Mouse (Mus musculus): ENCODE data around the gene Serhl. TPM values are rescaled to one million over a fixed set of nuclear protein-coding genes. Genes with fewer than 3 reads are reported as not detected.

Gene Serhl
- polyA plus RNA-seq, 1 experiment from 2014 or later = 60.9 TPM

DNA sequence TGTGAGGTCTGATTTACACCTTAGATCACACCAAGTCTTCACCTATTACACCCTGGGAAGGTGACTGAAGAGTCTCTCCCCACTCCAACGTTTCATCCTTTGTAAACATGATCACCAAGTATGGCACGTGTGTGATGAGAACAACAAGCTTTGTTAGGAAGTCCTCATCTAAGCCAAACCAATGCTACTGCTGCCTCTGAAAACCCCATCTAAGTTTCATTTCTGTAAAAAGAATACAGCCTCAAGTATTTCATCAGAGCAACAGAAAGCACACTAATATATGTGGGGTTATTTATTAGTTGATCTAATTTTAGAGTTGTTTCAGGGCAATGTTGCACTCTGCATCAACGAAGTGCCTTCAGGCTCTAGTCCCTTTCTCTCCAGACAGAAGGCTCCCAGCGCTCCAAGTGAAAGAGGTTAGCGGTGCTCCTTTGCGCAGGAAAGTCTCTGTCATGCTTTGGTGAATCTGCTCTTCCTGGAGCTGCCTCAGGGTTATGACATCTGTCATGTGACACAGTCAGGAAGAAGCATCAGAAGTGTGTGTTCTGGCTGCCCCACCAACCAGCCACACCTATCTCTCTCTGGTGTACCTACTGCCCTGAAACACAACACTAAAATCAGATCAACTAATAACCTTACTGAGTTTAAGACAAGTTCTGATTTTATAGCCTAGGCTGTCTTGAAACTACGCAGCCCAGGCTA is 40.4 kb downstream of the Serhl start:
- no peaks in the 10 kb centered on the region for H3K9me3 ChIP-seq
- no peaks in the 10 kb centered on the region for H3K4me1 ChIP-seq
- no peak overlapping the region for H3K9ac ChIP-seq
- no peak overlapping the region for H3K27ac ChIP-seq
- no peak overlapping the region for H3K4me2 ChIP-seq
- H3K36me3 ChIP-seq = peaks cover 96% of the 10 kb centered on the region
- no peak overlapping the region for H3K4me3 ChIP-seq
- H3K27me3 ChIP-seq = no peaks in the 10 kb centered on the region
- WGBS = 91% methylated on average over 7 of the region's 7 CpGs
- no peak for ATAC-seq (ENCODE audit: insufficient number of reproducible peaks, insufficient read depth, low FRiP score, low TSS enrichment, low read depth)

DNA sequence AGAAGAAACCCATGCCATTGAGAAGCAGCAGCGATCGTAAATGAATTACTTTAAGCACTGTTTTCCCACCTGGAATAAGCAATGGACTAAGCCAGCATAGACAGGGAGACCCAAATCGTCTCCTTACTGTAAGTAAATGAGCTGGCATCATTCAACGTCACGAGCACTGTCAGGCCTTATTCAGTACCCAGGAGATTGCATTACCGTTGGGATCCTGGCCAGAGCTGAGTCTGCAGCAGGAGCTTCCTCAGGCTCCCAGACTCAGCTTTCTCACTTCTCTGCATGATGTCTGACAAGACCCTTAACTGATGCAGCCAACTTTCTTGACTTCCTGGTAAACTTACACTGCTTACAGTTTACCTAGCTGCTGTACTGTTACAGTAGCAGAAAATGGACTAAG is 45.4 kb downstream of the Serhl start:
- Histone ChIP-seq H3K36me3 (peaks cover 94% of the 10 kb centered on the region), H3K9ac (no peak overlapping the region), H3K4me3 (no peak overlapping the region), H3K4me2 (no peak overlapping the region), H3K9me3 (no peaks in the 10 kb centered on the region), H3K27ac (no peak overlapping the region), H3K27me3 (no peaks in the 10 kb centered on the region), H3K4me1 (no peaks in the 10 kb centered on the region)
- no peak for ATAC-seq (ENCODE audit: insufficient number of reproducible peaks, insufficient read depth, low FRiP score, low TSS enrichment, low read depth)
- 90% methylated on average over 6 of the region's 6 CpGs for WGBS

DNA sequence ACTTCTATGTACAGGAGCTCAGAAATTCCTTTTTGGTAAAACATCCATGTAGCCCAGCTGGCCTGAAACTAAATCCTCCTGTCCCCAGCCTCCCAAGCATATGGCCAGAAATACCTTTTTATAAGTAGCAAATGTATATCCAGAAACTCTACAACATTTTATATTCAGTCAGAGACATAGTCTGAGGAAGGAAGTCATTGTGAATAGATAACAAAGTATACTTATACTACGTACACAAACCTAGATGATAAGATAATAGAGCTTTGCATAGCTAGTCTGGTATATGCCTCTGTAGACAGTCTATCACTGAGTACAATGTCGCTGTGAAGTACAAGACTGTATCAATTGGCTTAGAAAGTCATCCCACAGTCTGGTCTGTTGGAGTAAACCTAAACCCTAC is 46.3 kb downstream of the Serhl start:
- Histone ChIP-seq H3K27me3 (no peaks in the 10 kb centered on the region), H3K4me3 (no peak overlapping the region), H3K27ac (no peak overlapping the region), H3K9me3 (no peaks in the 10 kb centered on the region), H3K4me2 (no peak overlapping the region), H3K9ac (no peak overlapping the region), H3K4me1 (peaks cover 3% of the 10 kb centered on the region), H3K36me3 (peaks cover 85% of the 10 kb centered on the region)
- ATAC-seq (ENCODE audit: insufficient number of reproducible peaks, insufficient read depth, low FRiP score, low TSS enrichment, low read depth) = no peak
- 91% methylated on average over 2 of the region's 2 CpGs for WGBS

DNA sequence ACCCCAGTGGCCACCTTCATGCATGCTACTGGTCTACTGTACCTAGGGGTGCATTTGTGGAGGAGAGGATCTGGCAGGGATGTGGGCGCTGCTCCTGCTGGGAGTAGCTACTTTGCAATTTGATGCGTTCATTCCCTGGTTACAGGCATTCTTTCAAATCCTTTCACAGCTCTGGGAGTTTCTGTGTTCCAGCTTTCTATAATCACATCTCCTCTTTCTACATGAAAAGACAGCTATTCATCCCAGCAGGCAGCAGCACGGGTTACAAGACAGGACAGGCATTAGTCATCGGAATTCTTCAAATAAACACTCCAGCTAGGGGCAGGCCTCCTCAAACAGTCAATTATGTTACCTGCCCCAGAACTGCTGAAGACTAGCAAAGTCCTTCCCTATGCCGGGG is 53.6 kb downstream of the Serhl start:
- H3K27me3 ChIP-seq = no peaks in the 10 kb centered on the region
- H3K4me2 ChIP-seq = no peak overlapping the region
- 55% methylated on average over 5 of the region's 5 CpGs for WGBS
- H3K36me3 ChIP-seq = peaks cover 57% of the 10 kb centered on the region
- no peak overlapping the region for H3K4me3 ChIP-seq
- peaks cover 34% of the 10 kb centered on the region for H3K4me1 ChIP-seq
- no peak overlapping the region for H3K9ac ChIP-seq
- peak overlapping the region; percentile 68; the same call in 1 of the 2 replicates for H3K27ac ChIP-seq
- ATAC-seq (ENCODE audit: insufficient number of reproducible peaks, insufficient read depth, low FRiP score, low TSS enrichment, low read depth) = no peak
- no peaks in the 10 kb centered on the region for H3K9me3 ChIP-seq

DNA sequence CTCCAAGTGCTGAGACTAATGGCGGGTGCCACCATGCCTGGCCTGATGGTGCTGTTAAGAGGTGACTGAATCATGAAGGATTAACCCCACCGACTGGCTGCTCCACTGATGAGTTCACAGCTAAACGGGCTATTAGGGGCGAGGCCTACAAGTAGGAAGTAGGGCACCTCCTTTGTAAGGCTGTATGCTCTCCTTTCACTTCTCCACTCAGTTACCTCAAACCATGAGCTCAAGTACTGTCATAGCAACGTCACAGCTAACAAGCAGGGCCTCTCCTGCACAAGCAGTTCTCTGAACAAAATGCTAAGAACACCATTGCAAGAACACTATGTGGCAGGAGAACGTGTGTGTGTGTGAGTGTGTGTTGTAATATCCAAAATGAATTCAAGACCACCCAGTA is 56.2 kb downstream of the Serhl start:
- H3K9me3 ChIP-seq = no peaks in the 10 kb centered on the region
- no peak for ATAC-seq (ENCODE audit: insufficient number of reproducible peaks, insufficient read depth, low FRiP score, low TSS enrichment, low read depth)
- no peak overlapping the region for H3K4me2 ChIP-seq

DNA sequence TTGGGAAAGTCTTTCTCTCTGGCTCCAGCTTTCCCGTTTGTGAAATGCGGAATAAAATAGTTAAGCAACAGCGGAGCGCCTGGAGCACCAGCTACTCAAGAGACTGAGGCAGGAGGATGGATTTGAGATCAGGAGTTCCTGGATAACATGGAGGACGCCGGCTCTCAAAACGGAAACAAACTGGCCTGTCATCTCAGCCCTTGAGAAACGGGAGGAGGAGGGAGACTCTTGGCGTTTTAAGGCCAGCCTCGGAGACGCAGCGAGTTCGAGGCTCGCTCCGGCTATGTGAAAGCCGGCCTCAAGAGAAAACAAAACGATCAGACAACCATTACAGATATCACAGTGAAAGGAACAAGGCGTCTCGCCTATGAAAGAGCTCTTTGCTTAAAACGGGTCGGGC is 59.1 kb downstream of the Serhl start:
- peak overlapping the region; percentile 99 for H3K27ac ChIP-seq
- peak overlapping the region; percentile 91 for H3K4me3 ChIP-seq
- H3K36me3 ChIP-seq = peaks cover 38% of the 10 kb centered on the region
- peaks cover 14% of the 10 kb centered on the region for H3K4me1 ChIP-seq
- peak overlapping the region; percentile 80 for H3K4me2 ChIP-seq
- H3K9ac ChIP-seq = peak overlapping the region; percentile 99
- no peak for ATAC-seq (ENCODE audit: insufficient number of reproducible peaks, insufficient read depth, low FRiP score, low TSS enrichment, low read depth)
- H3K27me3 ChIP-seq = no peaks in the 10 kb centered on the region
- no peaks in the 10 kb centered on the region for H3K9me3 ChIP-seq
- WGBS = 2% methylated on average over 21 of the region's 21 CpGs

More for the DNA sequence above, 56.2 kb downstream of the Serhl start:
- Histone ChIP-seq H3K4me3 (no peak overlapping the region), H3K4me1 (peaks cover 36% of the 10 kb centered on the region), H3K27me3 (no peaks in the 10 kb centered on the region), H3K36me3 (peaks cover 44% of the 10 kb centered on the region), H3K9ac (no peak overlapping the region), H3K27ac (no peak overlapping the region)
- 90% methylated on average over 6 of the region's 6 CpGs for WGBS

DNA sequence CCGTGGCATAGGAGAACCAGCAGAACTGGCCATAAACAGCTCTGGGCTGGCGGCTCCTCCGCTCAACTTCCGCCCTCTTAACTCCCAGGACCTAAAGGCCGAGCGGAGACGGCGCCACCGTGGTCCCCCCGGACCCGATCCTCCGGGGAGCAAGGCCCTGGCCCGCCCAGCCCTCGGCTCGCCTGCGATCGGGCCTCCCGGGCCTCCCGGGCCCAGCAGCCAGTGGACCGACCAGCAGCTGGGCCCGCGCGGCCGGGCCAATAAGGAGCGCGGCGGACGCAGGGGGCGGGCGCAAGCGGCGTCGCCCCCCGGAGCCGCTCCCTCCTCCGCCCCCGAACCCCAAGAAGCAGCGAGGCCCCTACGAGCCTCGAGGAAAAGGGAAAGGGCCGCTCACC is 59.5 kb downstream of the Serhl start:
- Histone ChIP-seq H3K4me3 (peak overlapping the region; percentile 91), H3K9ac (peak overlapping the region; percentile 99), H3K36me3 (peaks cover 42% of the 10 kb centered on the region), H3K27ac (peak overlapping the region; percentile 99), H3K9me3 (no peaks in the 10 kb centered on the region), H3K4me1 (peaks cover 12% of the 10 kb centered on the region), H3K4me2 (peak overlapping the region; percentile 80), H3K27me3 (no peaks in the 10 kb centered on the region)
- WGBS = under 1% methylated on average over 41 of the region's 41 CpGs
- peak; percentile 80 for ATAC-seq (ENCODE audit: insufficient number of reproducible peaks, insufficient read depth, low FRiP score, low TSS enrichment, low read depth)

DNA sequence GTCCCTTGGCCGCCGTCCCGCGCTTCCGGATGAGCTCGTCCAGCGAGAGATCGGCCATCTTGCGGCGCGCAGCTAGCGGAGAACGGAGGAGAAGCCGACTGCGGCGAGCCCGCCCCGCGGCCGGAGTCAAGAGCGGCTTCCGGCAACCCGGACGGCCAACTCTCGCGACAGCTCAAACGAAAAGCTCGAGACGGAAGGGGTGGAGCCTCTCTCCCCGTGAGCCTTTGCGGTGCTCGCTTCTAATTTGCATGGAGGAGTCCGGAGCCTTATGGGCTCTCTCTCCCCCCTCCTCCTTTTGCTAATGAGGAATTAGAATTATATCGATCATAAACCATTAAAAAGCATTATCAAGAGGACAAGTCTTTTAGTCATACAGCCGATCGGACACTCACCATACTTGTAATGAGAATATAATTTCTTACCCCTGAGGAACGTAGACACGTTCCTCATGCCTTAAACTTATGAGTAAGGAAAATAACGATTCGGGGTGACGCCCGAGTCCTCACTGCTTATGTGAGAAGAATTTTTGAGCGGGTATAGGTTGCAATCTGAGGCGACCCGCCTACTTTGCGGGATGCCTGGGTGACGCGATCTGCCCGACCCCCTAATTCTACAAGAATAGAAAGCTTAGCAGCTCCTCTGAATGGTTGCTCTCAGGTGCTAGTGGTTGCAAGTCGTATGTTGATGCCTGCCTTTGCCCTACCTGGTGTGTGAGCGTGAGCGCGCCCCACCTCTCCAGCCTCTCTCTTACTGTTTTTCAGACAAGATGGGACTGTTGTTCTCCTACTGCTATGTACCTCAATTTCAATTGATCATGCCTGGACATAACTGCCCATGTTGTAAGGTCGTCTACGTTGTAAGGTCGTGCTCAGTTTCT is 60.1 kb downstream of the Serhl start, which contains the start of gene Poldip3:
Poldip3 (minus strand) TSS at position 189 of the 877 bp plus-strand sequence.
- peak within 1 kb of the TSS; percentile 99 for H3K9ac ChIP-seq
- WGBS = under 1% methylated on average over 56 of the region's 56 CpGs
- H3K4me3 ChIP-seq = peak within 1 kb of the TSS; percentile 91
- no peaks in the 10 kb centered on the region for H3K27me3 ChIP-seq
- H3K4me2 ChIP-seq = peak within 1 kb of the TSS; percentile 80
- peak within 1 kb of the TSS; percentile 99 for H3K27ac ChIP-seq
- peak; percentile 85 for ATAC-seq (ENCODE audit: insufficient number of reproducible peaks, insufficient read depth, low FRiP score, low TSS enrichment, low read depth)
- peaks cover 41% of the 10 kb centered on the region for H3K36me3 ChIP-seq
- H3K9me3 ChIP-seq = no peaks in the 10 kb centered on the region
- peaks cover 12% of the 10 kb centered on the region for H3K4me1 ChIP-seq

DNA sequence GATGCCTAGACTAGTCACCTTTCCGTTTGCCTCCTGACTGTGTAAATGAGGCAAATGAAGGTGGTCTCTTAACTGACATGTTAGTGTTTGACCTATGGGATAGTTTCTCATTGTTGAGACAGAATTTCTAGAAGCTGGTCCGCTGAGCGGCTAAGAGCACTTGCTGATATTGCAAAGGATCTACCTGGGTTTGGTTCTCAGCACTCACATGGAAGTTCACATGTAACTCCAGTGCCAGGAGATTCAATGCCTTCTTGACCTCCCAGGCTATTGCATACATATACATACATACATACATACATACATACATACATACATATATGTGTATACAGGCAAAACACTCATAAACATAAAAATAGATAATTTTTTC is 60.8 kb downstream of the Serhl start:
- Histone ChIP-seq H3K4me2 (peak overlapping the region; percentile 45), H3K36me3 (peaks cover 36% of the 10 kb centered on the region), H3K27ac (peak overlapping the region; percentile 99), H3K9me3 (no peaks in the 10 kb centered on the region), H3K4me3 (peak overlapping the region; percentile 91), H3K4me1 (peaks cover 12% of the 10 kb centered on the region), H3K9ac (peak overlapping the region; percentile 99; the same call in 1 of the 2 replicates), H3K27me3 (no peaks in the 10 kb centered on the region)
- WGBS = 26% methylated on average over 3 of the region's 3 CpGs
- ATAC-seq (ENCODE audit: insufficient number of reproducible peaks, insufficient read depth, low FRiP score, low TSS enrichment, low read depth) = no peak

DNA sequence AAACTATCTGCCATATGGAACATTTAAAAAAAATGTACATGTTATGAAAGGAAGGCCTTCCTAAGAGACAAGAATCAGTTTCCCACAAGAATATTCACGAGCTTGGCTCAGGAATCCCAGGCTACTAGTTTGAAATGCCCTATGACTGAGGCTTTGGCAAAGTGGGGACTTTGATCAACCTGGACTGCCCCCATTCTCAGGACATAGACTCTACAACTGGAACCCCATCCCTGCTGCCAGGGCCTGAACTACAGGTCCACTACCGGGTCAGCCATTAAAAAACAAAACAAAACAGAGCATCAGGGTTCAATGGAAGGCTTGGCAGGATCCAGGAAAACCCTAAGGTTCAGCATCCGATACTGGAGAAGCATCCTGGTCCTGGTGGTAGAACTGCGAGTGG is 61.4 kb downstream of the Serhl start:
- ATAC-seq (ENCODE audit: insufficient number of reproducible peaks, insufficient read depth, low FRiP score, low TSS enrichment, low read depth) = no peak
- WGBS = 83% methylated on average over 4 of the region's 4 CpGs
- no peak overlapping the region for H3K9ac ChIP-seq
- H3K27ac ChIP-seq = no peak overlapping the region
- H3K4me3 ChIP-seq = no peak overlapping the region
- H3K4me2 ChIP-seq = no peak overlapping the region
- no peaks in the 10 kb centered on the region for H3K9me3 ChIP-seq
- H3K27me3 ChIP-seq = no peaks in the 10 kb centered on the region
- peaks cover 35% of the 10 kb centered on the region for H3K36me3 ChIP-seq
- H3K4me1 ChIP-seq = peaks cover 12% of the 10 kb centered on the region

DNA sequence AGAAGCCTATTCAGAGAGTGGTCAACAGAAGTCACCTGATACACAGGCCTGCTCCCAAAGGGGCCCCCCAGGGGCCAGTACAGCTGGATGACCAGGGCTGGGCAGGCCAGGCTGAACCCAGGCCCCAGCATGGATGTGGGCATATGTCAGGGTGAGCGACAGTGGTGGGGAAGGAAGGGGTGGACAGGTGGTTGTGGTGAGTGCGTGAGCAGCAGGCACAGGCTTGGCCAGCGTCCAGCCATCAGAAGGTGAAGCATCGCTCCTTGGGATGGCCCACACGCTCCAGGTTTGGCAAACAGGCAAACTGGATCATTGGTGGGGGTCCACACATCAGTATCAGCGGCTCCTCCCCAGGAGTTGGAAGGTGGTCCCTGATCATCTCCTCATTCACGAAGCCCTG is 65.0 kb downstream of the Serhl start:
- ATAC-seq (ENCODE audit: insufficient number of reproducible peaks, insufficient read depth, low FRiP score, low TSS enrichment, low read depth) = no peak

More for the DNA sequence above, 65.0 kb downstream of the Serhl start:
- Histone ChIP-seq H3K9ac (no peak overlapping the region), H3K4me3 (no peak overlapping the region), H3K27ac (no peak overlapping the region), H3K36me3 (peaks cover 51% of the 10 kb centered on the region), H3K27me3 (no peaks in the 10 kb centered on the region), H3K9me3 (no peaks in the 10 kb centered on the region), H3K4me2 (no peak overlapping the region), H3K4me1 (peaks cover 3% of the 10 kb centered on the region; the same call in 1 of the 2 replicates)
- 95% methylated on average over 7 of the region's 7 CpGs for WGBS
